Mouse (Mus musculus) testis, postnatal 10 days (tissue): ENCODE data around the gene Xkr7.

Experiments used
- DNase-seq: peaks from one replicate; pipeline ENCODE4 v3.0.0; 2021; ENCODE audit warnings: low spot score

The Xkr7 gene

GRCm38 (mm10) chr2:153032973-153033372, 1.3 kb downstream of the Xkr7 start:
- no peak for DNase-seq

DNA sequence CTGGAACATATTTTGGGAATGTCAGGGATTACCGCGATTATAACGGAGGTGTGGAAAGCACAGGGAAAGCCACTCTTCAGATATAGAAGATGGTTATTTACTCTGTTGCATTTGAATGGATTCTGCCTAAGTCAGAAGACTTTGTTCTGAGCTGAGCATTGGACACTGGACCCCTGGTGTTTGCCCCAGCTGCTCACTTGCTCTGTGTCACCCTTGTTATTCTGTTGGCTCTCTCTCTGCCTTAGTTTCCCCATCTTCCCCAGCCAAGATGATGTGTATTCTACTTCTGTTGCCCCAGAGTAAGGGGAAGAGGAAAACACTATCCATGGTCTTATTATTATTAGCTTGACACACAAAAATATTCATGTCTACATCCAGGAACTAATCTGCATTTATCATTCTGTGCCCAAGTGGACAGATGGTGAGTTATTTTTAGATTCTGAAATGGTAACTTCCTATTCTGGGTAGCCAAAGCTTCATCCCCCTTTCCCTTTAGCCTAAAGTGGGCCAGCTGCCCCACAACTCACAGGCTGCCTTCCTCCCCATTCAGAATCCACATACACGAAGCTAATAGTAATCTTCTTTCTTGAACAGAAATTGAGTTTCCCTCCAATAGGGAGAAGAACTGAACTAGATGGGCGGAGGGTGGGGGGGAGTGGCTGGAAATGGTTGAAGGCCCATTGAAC, 2.0 kb downstream of the Xkr7 start:
- no peak for DNase-seq

DNA sequence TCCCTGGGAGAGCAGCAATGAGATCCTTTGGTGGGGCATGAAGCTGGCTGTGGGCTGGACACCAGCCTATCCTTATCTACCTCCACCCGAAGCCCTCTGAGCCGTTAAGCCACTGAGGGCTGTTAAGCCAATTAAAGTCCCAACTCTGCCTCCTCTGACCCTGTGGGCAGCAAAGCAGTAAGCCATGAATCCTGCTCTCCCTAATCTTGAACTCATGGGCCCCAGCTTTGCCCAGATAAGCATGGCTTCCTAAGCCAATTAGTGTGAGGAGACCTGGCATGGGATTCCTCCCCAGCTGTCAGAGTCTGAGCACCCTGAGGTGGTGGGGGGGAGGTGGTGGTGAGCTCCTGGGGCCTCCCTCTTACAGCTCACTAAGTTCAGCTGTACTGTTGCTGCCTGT, 5.0 kb downstream of the Xkr7 start:
- no peak for DNase-seq

- DNase-seq = no peak
These were observed 12.2 kb downstream of the Xkr7 start for GRCm38 (mm10) chr2:153043886-153044285.

GRCm38 (mm10) chr2:153045884-153046299, 14.2 kb downstream of the Xkr7 start:
- DNase-seq = no peak

- peak; percentile 81 for DNase-seq
These were observed 16.3 kb downstream of the Xkr7 start for GRCm38 (mm10) chr2:153047828-153048465.

- DNase-seq = no peak
These were observed 17.8 kb downstream of the Xkr7 start for GRCm38 (mm10) chr2:153049288-153049996.

GRCm38 (mm10) chr2:153049997-153050358, 18.3 kb downstream of the Xkr7 start:
- DNase-seq = no peak

- DNase-seq = no peak
These were observed 19.4 kb downstream of the Xkr7 start for GRCm38 (mm10) chr2:153051095-153051494.

GRCm38 (mm10) chr2:153051537-153051936, 19.9 kb downstream of the Xkr7 start:
- DNase-seq = no peak

DNA sequence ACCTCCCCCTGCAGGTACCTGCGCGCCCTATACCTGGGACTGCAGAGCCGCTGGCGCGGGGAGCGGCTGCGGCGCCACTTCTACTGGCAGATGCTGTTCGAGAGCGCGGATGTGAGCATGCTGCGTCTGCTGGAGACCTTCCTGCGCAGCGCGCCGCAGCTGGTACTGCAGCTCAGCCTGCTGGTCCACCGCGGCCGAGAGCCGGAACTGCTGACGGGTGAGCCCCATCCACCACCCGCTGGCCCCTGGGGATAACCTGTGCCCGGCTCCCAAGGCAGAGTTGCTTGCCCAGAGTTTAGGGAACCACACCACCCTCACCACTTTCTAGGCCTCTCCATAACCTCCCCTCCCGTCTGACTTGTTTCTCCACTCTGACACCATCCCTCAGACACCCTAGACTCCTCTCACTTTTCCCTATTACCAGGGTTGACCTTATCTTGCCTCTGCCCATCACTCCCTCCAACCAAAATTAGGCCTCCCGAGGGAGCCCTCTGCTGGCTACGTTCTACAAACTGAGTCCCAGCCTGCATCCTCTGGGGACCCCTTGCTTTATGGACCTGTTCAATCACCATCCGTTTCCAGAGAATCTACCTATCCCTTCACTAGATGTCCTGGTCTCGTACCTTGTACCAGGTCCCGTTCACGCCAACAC, 21.2 kb downstream of the Xkr7 start:
- DNase-seq = no peak

DNA sequence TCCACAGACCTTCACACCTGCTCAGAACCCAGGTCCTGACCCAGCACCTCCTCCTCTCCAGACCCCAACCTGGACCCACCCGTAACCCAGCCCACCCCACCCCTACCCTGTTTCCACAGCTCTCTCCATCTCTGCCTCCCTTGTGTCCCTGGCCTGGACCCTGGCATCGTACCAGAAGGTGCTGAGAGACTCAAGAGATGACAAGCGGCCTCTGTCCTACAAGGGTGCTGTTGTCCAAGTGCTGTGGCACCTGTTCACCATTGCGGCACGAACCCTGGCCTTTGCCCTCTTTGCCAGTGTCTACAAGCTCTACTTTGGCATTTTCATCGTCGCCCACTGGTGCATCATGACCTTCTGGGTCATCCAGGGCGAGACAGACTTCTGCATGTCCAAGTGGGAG, 22.2 kb downstream of the Xkr7 start:
- DNase-seq = no peak

DNA sequence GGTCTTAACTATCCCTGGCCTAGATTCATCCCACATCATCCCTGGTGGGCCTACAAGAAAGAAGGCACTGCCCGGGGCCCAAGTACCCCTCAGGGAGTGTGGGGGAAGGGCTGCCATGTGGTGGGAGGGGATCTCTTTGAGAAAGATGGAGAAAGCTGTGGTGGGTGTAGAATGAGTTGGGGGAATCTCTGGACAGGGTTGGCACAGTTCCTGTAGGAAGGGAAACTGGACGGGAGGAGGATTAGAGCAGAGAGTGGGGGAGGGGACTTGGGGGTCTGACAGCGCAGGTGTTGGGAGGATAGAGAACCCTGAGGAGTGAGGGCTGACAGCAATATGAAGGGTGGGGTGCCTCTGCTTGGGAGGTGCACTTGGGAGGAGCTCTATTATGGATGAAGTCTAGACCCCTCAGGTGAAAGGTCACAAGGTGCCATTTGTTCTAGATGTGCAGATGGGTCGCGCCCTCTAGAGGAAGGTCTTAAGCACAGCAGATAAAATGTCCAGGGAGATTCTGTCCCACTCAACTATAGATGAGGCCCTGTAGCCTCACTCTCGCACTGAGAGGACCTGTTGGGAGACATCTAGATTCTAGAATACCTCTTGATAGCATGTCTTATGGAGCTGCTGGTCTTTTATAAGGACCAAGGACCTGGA, 23.7 kb downstream of the Xkr7 start:
- DNase-seq = no peak

DNA sequence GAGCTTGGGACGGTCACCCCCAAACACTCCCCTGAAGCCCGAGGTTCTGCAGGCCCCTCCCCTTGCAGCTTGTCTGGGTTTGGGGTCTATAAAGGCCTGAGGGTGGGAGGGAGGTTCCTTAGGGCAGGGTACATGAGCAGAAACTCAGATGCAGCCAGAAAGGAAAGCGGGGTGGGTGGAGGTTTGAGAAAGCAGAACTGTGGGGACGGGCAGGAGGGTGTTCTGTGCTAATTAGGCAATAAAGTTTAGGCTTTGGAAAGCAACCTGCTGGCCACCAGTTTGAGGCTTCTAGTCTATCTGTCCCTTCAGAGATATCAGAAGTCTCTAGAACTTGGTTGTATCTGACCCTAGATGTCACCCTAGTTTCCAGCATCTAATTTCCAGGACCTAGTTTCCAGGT, 26.7 kb downstream of the Xkr7 start:
- DNase-seq = no peak

- DNase-seq = no peak
These were observed 28.6 kb downstream of the Xkr7 start for GRCm38 (mm10) chr2:153060216-153060615.

- DNase-seq = no peak
These were observed 31.7 kb downstream of the Xkr7 start for GRCm38 (mm10) chr2:153063394-153063793.

DNA sequence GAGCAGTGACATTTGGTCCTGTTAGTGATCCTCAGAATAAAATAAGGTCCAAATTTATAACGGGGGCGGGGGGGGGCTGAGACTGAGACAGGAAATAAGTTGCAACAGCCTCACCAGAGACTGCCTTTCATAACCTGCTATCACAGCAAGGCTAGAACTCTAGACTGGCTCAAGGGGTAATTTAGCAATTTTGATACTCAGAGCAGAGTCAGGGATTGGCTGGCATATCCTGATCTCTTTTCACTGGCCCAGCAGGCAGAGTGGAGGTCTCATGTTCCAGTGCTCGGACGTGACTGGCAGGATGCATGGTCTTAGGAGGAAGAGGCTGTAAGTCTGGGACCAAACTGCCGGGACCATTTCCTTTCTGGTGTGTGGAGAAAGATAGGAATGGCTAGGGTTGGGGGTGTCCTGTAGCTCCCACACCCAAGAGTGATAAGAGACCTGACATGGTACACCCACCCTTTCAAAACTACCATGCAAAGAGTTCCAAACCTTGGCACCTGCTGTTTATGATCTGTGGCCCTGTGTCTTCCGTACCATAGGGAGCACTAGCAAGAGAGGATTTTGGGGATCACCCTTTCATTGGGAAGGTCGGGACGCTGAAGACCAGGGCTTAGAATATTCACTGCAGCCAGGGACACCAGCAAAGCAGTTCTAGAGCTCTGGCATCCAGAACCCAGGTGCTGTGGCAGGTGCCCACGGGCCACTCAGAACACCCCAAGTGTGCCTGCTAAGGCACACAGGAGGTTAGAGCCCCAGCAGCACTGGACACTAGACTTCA, 32.7 kb downstream of the Xkr7 start:
- no peak for DNase-seq

GRCm38 (mm10) chr2:153065747-153066508, 34.3 kb downstream of the Xkr7 start, which contains the start of gene Ccm2l:
Gene Ccm2l, plus strand, starts transcription at chr2:153065955.
- no peak for DNase-seq

DNA sequence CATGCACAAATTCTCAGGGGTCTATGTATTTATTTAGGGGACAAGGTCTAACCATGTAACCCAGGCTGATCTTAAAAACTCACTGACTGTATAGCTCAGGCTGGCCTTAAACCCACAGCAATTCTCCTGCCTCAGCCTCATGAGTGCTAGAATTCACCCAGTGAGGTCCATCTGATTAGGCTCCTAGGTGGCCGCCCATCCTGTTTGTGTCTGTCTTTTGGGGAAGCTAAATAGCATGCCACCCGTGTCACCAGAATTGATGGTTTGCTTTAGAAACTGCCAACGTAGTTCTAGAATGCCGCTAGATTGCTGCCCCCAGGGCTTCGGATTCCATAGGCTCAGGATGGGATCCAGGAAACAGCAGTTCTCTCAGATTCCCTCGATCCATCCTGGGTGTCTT, 35.3 kb downstream of the Xkr7 start:
- no peak for DNase-seq

DNA sequence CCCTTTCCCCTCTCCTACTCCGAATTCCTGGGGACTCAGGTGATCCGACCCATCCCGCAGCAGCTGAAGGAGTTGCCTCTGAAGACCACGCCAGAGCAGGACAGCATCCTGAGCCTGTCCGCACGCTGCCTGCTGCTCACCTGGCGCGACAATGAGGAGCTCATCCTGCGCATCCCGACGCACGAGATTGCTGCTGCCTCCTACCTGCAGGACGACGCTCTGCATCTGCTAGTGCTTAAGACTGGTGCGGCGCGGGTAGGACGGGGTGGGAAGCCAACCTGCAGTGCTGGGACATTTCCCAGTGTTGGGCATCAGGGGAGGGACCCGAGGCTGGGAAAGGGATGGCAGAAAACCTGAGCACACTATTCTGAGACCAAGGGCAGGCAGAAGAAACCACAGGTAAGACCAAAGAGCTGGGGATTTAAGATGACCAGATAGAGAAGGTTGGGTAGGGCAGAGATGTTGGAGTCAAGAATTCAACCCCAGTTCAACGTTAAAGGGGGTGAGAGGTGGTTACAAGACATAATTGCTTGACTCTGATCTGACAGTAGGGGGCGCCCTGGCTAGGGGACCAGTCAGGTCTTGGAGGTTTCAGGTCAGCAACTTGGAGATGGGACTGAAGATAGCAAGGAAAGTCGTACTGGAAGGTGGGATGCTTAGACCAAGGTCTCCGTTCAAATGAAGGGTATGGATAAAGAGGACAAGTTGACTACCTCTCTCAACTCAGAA, 39.3 kb downstream of the Xkr7 start:
- DNase-seq = peak; percentile 72
